Mouse (Mus musculus) retina, adult 2 months (tissue): Measurements from ENCODE around the gene Pmf1.
"Not testable (repeated sequence)": the region's sequence is repeated elsewhere in the genome, so short reads cannot be mapped to it uniquely, and the experiment has no call there.

Source experiments
- DNase-seq: peaks from one replicate; pipeline ENCODE4 v3.0.0-alpha.2; 2012; ENCODE audit warnings: low read depth, low spot score

Pmf1 gene

DNA sequence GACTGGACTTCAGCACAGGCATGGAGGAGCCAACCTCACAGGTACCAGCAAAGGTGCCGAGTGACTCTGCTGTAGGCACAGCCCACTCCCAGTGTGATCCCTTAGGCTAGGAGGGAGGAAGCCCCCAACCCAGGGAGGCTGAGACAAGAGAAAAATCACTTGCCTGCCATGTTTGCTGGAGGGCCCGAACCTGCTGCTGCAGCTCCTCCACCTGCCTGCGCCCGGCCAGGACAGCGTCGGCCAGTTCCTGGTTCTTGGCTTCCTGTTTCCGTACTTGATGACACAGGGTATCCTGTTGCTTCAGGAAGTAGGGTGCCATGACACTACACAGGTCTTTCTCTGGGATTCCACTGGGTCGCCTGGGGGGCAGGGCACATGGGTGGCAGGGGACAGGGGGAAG, 14.4 kb downstream of the Pmf1 start:
- DNase-seq, result no peak

DNA sequence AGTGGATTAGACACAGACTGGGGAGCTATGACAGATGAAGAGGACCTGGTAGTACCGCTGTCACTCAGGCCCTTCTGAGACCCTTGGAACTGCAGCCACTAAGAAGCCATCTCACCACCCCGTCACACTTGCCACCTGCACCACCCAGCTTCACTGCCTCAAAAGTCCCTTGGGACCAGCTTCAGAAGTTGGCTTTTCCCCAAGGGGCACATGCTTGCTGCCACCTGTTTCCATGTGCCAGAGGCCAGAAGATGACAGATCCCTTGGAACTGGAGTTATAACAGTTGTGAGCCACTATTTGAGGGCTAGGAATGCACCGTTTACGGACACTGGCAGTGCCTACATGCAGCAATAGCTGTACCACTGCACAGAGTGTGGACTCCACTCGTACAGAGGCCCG, 14.8 kb downstream of the Pmf1 start:
- DNase-seq, result no peak

DNA sequence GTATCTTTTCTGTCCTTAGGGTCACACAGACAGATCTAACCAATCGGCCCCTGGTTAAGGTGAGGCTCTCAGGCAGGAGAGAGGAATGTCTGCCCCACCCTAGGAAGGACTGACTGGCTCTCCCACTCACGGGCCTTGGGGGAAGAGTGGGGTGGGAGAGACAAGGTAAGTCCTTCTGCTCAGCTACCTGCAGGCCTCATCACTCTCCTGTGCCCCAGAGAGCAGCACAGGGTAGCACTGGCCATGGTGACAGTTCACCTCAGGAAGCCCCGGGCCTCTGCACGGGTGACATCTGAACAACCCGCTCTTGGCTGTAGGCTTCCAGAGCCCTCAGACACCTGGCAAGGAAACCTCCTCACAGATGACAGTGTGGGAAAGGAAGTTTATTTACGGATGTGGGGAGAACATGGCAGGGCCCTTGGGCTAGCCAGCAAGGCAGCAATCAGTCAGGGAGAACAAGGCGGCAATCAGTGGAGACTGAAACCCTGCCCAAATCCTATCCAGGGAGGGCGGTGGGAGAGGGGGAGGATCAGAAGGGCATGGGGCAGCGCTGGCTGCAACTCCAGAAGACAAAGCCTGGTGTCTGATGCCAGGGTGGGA, 16.3 kb downstream of the Pmf1 start:
- DNase-seq, result no peak

DNA sequence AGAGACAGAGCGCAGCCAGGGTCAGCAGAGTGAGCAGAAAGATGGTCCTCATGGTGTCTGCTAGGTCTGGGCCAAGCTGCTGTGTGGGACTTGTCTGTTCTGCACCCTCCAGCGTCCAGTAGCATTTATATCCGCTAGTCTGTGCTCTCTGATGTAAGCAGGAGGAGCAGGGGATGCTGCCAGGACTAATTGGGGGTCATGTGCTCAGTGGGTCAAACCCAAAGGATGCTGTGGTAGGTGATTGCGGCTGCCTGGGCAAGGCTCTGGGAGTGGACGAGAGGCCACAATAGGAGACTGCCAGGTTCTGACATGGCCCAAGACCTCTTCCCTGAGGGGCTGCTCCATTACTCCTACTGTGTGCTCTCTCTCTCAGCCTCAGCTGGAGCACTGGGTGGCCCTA, 25.8 kb downstream of the Pmf1 start, which contains the start of gene Bglap:
Bglap (minus strand) TSS at position 101 of the 400 bp plus-strand sequence.
- DNase-seq, result no peak

DNA sequence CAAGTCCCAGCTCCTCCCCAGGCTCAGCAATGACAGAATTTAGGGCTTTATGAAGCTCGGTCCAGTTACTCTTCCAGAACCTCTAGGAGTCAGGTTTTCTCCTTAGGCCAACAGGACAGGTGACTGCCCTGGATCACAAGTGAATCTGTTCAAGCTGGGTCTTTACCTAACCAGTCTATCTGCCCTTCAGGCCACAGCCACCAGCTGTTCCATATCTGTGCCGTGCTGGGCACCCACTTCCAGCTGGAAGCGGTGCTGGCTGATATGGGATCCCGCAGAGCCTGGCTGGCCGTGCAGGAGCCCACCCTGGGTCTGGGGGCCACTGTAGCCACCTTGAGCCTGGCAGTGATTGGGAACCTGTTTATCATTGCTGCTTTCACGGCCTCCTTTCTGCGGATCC, 27.7 kb downstream of the Pmf1 start:
- not testable (repeated sequence) for DNase-seq

DNA sequence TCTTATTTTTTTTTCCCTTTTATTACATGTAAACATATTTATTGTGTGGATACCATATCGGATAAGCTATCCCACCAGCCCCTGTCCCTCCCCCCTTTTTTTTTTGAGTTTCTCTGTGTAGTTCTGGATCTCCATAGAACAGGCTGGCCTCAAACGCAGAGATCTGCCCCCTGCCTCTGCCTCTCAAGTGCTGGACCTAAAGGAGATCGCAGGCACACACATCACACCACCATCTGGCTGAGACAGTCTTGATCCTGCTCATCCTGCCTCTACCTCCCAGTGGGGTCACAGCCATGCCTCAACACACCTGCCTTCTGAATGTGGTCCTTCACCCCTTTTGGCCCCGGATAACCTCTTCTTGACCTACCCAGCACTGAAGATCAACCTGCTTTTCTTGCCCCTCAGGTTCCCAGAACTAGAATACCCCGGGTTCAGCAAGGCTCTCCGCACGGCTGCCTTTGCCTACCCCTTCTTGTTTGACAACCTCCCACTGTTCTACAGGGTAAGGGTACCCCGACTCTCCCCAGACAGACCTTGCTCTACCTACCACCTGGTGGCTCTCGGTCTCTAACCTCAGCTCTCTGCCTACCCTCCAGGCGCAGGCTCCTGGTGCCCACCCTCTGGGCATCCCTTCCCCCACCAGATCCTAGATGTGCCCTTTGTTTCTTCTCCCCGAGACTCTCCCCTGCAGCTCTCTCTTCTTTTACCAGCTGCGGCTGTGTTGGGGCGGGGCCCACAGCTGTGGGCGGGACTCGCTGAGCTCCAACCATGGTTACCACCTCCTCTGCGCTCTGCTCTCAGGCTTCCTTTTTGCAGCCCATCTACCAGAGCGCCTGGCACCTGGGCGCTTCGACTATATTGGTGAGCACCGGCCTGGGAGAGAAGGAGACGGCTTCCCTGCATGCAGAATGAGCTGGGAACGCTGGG, 28.5 kb downstream of the Pmf1 start:
- not testable (repeated sequence) for DNase-seq

DNA sequence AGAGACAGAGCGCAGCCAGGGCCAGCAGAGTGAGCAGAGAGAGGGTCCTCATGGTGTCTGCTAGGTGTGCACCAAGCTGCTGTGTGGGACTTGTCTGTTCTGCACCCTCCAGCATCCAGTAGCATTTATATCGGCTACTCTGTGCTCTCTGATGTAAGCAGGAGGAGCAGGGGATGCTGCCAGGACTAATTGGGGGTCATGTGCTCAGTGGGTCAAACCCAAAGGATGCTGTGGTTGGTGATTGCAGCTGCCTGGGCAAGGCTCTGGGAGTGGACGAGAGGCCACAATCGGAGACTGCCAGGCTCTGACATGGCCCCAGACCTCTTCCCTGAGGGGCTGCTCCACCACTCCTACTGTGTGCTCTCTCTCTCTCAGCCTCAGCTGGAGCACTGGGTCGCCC, 31.5 kb downstream of the Pmf1 start, which contains the start of gene Bglap2:
Bglap2 (minus strand) TSS at position 101 of the 400 bp plus-strand sequence.
- not testable (repeated sequence) for DNase-seq

DNA sequence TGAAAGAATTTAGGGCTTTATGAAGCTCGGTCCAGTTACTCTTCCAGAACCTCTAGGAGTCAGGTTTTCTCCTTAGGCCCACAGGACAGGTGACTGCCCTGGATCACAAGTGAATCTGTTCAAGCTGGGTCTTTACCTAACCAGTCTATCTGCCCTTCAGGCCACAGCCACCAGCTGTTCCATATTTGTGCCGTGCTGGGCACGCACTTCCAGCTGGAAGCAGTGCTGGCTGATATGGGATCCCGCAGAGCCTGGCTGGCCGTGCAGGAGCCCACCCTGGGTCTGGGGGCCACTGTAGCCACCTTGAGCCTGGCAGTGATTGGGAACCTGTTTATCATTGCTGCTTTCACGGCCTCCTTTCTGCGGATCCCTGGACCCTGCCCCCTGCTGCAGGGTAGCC, 33.5 kb downstream of the Pmf1 start:
- DNase-seq, result not testable (repeated sequence)

DNA sequence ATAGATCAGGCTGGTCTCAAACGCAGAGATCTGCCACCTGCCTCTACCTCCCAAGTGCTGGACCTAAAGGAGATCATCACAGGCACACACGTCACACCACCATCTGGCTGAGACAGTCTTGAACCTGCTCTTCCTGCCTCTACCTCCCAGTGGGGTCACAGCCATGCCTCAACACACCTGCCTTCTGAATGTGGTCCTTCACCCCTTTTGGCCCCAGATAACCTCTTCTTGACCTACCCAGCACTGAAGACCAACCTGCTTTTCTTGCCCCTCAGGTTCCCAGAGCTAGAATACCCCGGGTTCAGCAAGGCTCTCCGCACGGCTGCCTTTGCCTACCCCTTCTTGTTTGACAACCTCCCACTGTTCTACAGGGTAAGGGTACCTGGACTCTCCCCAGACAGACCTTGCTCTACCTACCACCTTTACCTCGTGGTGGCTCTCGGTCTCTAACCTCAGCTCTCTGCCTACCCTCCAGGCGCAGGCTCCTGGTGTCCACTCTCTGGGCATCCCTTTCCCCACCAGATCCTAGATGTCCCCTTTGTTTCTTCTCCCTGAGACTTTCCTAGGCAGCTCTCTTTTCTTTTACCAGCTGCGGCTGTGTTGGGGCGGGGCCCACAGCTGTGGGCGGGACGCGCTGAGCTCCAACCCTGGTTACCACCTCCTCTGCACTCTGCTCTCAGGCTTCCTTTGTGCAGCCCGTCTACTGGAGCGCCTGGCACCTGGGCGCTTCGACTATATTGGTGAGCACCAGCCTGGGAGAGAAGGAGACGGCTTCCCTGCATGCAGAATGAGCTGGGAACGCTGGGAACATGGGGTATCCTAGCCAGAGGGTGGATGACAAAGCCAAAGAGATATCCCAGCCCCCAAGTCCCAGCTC, 34.1 kb downstream of the Pmf1 start:
- not testable (repeated sequence) for DNase-seq

DNA sequence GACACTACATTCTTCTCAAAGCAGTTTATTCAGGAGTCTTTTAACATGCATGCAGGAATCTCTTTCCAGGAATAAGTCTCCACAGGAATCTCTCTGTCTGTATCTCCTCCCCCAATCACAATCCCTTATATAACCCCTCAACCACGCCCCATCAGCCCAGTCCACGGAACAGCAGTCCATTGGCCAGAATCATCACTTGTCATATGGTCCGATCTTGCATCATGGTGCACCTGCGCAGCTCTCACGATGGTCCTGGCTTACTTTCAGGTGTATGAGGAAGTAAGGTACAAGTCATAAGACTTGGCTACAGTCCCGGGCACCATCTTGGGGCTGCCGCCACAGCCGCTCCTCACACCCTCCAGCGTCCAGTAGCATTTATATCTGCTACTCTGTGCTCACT, 37.5 kb downstream of the Pmf1 start, which contains the start of gene Bglap3:
Bglap3 (minus strand) TSS at position 101 of the 400 bp plus-strand sequence.
- not testable (repeated sequence) for DNase-seq

DNA sequence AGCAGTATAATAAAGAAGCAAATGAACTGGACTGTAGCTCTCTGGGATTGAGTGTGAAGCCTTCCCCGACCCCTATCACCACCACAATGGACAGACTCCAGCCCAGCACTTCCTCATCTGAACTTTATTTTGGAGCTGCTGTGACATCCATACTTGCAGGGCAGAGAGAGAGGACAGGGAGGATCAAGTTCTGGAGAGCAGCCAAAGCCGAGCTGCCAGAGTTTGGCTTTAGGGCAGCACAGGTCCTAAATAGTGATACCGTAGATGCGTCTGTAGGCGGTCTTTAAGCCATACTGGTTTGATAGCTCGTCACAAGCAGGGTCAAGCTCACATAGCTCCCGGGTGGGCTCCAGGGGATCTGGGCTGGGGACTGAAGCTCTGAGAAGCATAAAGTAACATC, 41.6 kb downstream of the Pmf1 start:
- not testable (repeated sequence) for DNase-seq

DNA sequence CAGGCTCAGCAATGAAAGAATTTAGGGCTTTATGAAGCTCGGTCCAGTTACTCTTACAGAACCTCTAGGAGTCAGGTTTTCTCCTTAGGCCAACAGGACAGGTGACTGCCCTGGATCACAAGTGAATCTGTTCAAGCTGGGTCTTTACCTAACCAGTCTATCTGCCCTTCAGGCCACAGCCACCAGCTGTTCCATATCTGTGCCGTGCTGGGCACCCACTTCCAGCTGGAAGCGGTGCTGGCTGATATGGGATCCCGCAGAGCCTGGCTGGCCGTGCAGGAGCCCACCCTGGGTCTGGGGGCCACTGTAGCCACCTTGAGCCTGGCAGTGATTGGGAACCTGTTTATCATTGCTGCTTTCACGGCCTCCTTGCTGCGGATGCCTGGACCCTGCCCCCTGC, 42.6 kb downstream of the Pmf1 start:
- DNase-seq, result not testable (repeated sequence)

DNA sequence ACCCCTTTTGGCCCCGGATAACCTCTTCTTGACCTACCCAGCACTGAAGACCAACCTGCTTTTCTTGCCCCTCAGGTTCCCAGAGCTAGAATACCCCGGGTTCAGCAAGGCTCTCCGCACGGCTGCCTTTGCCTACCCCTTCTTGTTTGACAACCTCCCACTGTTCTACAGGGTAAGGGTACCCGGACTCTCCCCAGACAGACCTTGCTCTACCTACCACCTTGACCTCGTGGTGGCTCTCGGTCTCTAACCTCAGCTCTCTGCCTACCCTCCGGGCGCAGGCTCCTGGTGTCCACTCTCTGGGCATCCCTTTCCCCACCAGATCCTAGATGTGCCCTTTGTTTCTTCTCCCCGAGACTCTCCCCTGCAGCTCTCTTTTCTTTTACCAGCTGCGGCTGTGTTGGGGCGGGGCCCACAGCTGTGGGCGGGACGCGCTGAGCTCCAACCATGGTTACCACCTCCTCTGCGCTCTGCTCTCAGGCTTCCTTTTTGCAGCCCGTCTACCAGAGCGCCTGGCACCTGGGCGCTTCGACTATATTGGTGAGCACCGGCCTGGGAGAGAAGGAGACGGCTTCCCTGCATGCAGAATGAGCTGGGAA, 43.2 kb downstream of the Pmf1 start:
- DNase-seq, result not testable (repeated sequence)

DNA sequence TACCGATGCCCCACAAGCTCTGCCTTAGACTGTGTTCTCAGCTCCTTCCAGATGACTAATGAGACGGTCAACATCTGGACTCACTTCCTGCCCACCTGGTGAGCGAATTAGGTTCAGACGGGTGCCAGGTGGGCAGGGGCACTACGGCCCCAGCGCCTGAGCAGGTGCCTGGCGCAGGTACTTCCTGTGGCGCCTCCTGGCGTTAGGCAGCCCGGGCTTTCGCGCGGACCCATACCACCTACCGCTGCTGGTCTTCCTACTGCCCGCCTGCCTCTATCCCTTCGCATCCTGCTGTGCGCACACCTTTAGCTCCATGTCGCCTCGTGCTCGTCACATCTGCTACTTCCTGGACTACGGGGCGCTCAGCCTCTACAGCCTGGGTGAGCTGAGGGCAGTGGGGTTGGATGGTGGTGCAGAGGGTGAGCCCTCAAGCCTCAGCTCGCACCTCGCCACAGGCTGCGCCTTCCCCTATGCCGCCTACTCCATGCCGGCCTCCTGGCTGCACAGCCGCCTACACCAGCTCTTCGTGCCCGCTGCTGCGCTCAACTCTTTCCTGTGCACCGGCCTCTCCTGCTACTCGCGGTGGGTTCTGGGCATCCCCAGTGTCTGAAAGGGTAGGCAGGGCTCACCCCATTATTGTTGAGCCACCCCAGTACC, 44.3 kb downstream of the Pmf1 start:
- DNase-seq, result no peak

DNA sequence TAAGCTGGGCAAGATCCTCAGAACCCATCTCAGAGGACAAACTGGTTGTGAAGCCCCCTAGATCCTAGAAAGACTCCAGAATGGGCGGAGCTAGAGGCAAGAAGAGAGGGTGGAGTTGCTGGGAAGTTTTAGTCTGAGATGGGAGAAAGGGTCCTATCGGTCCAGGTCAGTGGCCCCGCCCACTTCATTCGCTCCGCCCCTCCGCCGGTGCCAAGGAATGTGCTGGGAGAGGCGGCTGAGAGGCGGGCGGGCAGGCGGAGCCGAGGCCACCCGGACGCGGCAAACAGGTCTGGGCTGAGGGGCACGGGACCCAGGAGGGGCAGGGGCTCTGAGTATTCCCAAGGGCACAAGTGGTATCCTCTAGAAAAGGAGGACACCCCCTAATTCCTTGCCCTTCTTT, 45.8 kb downstream of the Pmf1 start, which contains the start of gene Paqr6:
Paqr6 (plus strand) TSS at position 248 of the 400 bp plus-strand sequence.
- no peak for DNase-seq

DNA sequence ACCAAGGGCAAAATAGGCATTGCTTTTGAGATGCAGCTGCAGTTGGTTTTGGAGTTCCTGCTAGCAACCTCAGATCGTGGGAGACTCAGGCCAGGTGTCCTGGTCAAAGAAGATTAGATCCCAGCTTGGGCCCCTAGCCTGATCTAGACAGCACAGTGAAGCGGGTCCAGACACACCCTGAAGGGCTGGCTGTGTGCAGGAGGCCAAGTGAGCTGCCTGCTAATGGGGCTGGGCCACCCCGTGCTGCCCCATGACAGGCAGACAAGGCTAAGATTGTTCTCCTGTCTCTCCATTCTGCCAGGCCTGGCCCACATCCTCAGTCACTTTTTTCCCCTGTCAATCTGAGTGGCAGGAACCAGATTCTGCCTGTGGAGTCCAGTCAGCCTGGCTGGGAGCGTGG, 46.4 kb downstream of the Pmf1 start:
- no peak for DNase-seq

DNA sequence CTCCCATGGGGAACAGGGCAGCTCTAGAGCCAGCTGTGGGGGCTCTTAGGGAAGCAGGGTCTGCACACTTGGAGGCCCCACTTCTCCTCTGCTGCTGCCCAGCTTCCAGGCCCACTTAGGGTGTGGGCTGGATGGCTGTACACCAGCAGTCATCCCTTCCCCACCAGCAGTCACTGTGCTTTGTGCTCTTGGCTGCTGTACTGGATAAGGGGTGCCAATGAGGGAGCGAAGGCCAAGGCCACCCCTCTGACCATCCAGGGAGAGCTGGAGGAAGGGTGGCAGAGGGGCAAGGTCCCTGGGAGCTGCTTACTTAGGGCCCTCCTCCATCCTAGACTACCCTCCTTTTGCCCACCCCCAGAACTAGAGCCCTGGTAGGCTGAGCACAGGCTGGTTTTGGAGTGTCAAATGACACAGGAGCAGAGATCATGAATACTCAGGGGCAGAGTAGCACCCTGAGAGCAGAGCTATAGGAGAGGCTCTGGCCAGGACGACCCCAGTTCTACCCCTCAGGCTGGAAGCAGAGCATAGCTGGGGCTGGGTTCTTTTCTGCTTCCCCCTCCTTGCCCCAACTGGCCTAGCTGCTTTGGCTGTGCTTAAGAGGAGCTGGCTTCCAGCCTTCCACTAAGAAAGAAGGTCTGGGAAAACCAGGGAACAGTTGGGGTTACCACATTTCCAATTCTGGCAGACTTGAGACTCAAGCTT, 48.4 kb downstream of the Pmf1 start:
- no peak for DNase-seq

DNA sequence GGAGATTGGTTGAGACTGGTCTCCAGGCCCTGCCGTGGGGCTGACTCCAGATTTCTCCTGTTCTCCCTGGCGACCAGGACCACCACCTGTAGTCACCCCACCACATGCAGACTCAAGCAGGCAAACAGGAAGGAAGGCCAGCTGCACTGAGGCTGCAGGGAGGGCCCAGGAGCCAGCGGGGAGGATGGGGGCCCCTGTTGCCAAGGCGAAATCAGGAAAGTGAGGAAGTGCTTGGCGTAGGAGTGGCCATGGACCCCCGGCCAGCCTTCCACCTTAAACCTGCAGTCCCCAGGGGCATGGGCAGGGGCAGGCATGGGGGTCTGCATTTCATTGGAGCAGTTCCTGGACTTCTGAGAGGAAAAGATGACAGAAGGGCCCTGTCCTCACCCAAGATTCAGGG, 49.0 kb downstream of the Pmf1 start:
- DNase-seq, result no peak

DNA sequence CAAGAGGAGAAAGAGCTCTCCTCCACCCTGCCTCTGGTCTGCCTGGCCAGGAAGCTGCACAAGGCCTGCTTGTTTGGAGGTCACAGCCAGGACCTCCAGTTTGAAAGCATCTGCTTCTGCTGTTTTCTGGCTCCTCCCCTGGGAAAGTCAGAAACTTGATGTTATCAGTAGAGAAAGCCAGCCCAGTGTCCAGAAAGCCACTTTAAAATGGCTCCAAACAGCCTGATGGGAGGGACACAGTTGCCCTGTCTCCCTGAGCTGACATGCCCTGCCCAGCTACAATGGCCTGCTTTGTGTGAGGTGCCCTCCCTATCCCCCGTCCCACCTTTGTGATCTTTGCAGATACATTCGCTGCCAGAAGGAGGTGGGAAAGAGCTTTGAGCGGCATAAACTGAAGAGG, 50.1 kb downstream of the Pmf1 start:
- DNase-seq, result no peak

DNA sequence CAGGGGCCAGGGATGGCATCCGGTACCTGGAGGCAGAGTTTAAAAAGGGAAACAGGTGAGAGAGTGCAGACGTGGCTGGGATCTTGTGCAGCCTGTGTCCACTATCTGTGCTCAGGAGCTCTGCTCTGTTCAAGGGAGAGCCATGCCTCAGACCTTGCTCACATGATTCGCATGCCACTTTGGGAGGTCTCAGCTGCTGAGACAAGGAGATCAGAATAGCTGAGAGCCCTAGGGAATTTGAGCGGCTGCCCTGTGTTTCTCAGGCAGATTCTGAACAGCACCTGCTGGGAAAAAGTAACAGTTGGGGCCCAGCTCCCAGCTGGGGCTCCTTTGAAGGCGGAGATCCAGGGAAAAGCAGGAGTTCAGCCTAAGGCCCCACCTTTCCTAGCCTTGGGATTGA, 50.5 kb downstream of the Pmf1 start:
- DNase-seq, result no peak
